Mouse (Mus musculus): ENCODE measurements at regions not wholly inside any gene's neighbourhood (a gene's known extent, or its start where the extent isn't known, plus 50 kb on each side); places are given as distances from the start of the nearest gene placed in this dataset.
A peak's percentile ranks its signal among the peaks of the same experiment; 100 is the strongest.

DNA sequence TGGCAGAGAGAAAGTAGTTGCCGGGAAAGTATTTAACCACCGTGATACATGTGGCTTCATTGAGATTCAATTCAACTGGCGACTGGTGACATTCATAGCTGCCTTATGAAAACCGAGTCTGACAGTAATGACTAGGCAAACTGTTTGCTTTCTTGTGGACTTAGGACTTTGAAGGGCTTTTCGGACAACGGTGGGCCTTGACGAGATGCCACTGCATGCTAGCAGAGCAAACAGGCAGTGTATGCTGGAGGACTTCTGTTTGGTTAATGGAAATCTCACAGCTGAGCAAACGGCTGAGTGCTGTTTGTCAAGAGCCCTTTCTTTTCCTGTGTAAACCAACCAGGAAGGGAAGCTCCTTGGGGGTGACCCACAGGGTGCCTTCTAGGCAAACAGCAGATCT, 213.7 kb upstream of the Tgfbr2 start:
- Histone ChIP-seq H3K4me3 (replicated peaks) (no peak overlapping the region), H3K9me3 (replicated peaks) (no peaks in the 10 kb centered on the region), H3K9ac (no peak overlapping the region), H3K27me3 (no peaks in the 10 kb centered on the region), H3K36me3 (no peaks in the 10 kb centered on the region), H3K4me2 (replicated peaks) (no peak overlapping the region), H3K4me1 (peaks cover 10% of the 10 kb centered on the region), H3K27ac (replicated peaks) (no peak overlapping the region)
- 55% methylated on average over 8 of the region's 8 CpGs for WGBS
- no peak for ATAC-seq (ENCODE audit: insufficient number of reproducible peaks, low FRiP score, low TSS enrichment, low read depth)

DNA sequence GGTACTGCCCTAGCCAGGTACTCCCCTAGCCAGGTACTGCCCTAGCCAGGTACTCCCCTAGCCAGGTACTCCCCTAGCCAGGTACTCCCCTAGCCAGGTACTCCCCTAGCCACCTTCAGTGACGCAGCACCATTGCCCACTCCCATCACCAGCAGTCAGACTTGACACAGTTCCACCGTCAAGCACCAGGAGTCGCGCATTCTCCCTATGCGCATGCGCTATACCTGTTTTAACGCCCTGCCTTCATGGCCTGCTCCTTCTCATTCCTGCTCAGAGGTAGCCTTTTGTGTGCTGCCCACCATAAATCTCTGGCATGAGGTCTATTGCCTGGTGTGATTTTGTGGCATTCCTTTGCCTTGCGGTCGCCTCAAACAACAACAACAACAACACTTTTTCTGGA, 212.9 kb upstream of the Tgfbr2 start:
- peaks cover 18% of the 10 kb centered on the region for H3K4me1 ChIP-seq
- no peak for ATAC-seq (ENCODE audit: insufficient number of reproducible peaks, low FRiP score, low TSS enrichment, low read depth)
- 95% methylated on average over 9 of the region's 9 CpGs for WGBS
- no peak overlapping the region for H3K4me2 ChIP-seq (replicated peaks)
- no peak overlapping the region for H3K27ac ChIP-seq (replicated peaks)
- H3K36me3 ChIP-seq, result no peaks in the 10 kb centered on the region
- no peak overlapping the region for H3K9ac ChIP-seq
- no peaks in the 10 kb centered on the region for H3K9me3 ChIP-seq (replicated peaks)
- H3K27me3 ChIP-seq, result no peaks in the 10 kb centered on the region
- H3K4me3 ChIP-seq (replicated peaks), result no peak overlapping the region

DNA sequence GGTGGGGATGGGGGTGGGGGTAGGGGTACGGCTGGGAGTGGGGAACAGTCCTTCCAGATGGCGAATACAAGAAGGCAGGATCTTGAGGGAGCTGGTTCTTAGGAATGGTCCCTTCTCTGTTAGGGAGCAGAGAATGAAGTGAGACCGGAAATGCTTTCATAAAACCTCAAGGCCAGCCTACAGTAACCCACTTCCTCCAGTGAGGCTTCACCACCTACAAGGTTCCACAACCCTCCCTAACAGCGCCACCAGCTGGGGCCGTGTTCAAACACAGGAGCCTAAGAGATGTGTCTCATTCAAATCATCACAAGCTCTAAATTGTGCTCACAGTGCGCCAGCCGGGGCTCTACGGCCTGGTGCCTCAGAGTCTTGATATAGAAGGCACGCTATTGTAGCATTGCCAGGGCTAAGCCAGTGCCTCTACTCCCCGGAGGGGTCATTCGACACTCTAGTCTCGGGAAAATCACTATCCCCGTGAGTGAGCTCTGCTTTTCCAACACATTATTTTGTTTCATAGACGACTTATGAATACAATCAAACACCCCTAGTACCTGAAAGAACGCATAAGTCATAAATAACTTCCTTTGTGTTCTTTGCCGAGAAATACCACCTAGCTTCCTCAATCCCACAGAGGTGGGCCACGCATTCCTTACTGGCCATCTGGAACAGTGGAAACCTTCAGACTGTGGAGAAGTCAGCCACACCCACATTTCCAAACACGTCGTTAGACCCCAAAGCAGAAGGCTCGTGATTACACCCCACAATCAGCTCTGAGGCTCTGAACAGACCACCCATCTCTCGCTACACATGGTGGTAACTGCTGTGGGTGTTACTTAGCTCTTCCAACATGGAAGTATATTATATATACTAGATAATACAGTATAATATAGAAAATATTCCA, 209.3 kb upstream of the Tgfbr2 start:
- 31% methylated on average over 21 of the region's 21 CpGs for WGBS
- H3K9me3 ChIP-seq (replicated peaks), result no peaks in the 10 kb centered on the region
- H3K27me3 ChIP-seq, result no peaks in the 10 kb centered on the region
- ATAC-seq (ENCODE audit: insufficient number of reproducible peaks, low FRiP score, low TSS enrichment, low read depth), result peak; percentile 87
- peak overlapping the region; percentile 50 for H3K4me2 ChIP-seq (replicated peaks)
- no peaks in the 10 kb centered on the region for H3K36me3 ChIP-seq
- peaks cover 22% of the 10 kb centered on the region for H3K4me1 ChIP-seq
- peak overlapping the region; percentile 92 for H3K27ac ChIP-seq (replicated peaks)
- H3K4me3 ChIP-seq (replicated peaks), result peak overlapping the region; percentile 22
- no peak overlapping the region for H3K9ac ChIP-seq

DNA sequence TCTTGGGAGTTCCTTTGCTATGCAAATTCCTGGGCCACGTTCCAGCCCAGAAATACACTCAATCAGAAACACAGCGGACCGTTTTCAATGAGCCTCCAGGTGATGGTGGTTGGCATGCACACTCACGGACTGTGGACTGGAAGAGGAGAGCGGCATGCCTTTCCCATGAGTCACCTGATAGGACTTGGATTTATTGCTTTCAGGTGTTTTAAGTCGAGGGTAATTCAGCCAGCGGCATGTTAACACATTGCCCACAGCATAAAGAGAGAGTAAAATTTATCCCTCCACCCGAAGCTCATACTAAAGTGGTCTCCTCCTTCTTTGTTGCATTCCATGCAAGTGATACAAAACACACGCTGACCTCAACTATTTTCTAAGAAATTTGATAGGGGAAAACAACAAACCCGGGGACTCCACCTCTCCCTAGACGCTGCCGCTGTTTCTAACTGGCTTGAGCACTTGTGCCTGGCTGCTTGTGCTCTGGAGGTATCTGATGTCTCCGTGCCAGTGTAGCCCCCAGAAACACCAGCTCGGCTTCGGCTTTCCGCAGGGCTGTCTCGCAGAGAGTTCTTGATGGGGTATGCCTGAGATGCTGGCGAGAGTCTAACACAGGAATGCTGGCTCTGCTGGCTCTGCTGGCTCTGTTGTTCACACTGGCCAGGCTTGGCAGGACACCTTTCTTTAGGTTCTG, 208.4 kb upstream of the Tgfbr2 start:
- Histone ChIP-seq H3K27ac (replicated peaks) (peak overlapping the region; percentile 92), H3K27me3 (no peaks in the 10 kb centered on the region), H3K4me2 (replicated peaks) (peak overlapping the region; percentile 50), H3K4me1 (peaks cover 22% of the 10 kb centered on the region), H3K9me3 (replicated peaks) (no peaks in the 10 kb centered on the region), H3K4me3 (replicated peaks) (peak overlapping the region; percentile 22), H3K36me3 (no peaks in the 10 kb centered on the region), H3K9ac (no peak overlapping the region)
- ATAC-seq (ENCODE audit: insufficient number of reproducible peaks, low FRiP score, low TSS enrichment, low read depth), result peak; percentile 75
- WGBS, result 5% methylated on average over 18 of the region's 18 CpGs

DNA sequence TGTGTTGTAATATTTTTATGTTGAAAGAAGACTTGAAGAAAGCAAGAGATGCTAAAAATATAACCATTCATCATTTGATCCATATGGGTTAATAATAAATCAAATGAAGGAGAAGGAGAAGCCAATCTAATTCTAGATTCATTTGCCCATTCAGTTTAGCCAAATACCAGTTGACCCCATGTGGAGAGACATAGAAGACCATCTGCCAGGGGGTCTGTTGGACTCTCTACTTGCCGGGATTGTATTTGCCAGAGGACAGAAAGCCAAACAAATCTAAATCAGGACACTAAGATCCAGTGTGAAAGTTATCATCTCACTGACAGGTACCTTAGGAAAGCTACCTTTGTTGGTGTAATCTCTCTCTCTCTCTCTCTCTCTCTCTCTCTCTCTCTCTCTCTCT, 202.5 kb upstream of the Tgfbr2 start:
- WGBS, result 74% methylated on average over 1 of the region's 1 CpGs
- Histone ChIP-seq H3K9me3 (replicated peaks) (no peaks in the 10 kb centered on the region), H3K4me3 (replicated peaks) (no peak overlapping the region), H3K27ac (replicated peaks) (no peak overlapping the region), H3K9ac (no peak overlapping the region), H3K27me3 (no peaks in the 10 kb centered on the region), H3K4me2 (replicated peaks) (no peak overlapping the region), H3K36me3 (no peaks in the 10 kb centered on the region), H3K4me1 (peaks cover 13% of the 10 kb centered on the region)
- ATAC-seq (ENCODE audit: insufficient number of reproducible peaks, low FRiP score, low TSS enrichment, low read depth), result no peak

DNA sequence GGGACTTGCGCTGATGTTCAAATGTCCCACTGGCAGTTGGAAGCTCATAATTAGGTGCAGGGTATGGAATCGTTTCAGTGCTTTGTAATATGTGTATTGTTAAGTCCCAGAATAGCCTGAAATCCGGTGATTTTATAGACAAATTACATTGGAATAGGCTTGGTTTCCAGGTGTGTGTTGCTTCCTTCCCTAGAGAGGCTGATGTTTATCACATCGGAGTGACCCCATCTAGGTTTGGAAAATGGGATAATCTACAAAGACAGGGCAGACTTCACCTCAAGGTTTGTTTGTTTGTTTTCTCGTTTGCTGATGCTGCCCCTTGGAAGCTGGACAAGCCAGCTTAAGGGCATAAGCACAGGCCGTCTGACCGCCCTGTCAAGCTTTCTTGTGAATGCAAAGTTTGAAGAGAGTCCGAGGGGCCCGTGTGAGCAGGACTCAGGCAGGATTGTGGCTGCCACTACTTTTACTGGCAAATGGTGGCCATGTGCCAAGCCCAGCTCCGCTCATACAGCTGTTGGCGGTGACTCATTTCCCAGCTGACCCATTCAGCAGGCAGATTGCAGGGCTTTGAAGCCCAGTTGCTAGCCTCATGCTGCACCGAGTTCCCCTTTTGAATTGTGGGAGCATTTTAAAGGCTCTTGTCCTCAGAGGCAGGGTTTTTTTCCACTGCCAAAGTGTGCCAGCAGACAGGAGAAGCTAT, 200.6 kb upstream of the Tgfbr2 start:
- 48% methylated on average over 12 of the region's 12 CpGs for WGBS
- Histone ChIP-seq H3K4me3 (replicated peaks) (no peak overlapping the region), H3K4me2 (replicated peaks) (no peak overlapping the region), H3K36me3 (no peaks in the 10 kb centered on the region), H3K9ac (no peak overlapping the region), H3K27ac (replicated peaks) (peak overlapping the region; percentile 22; the same call in 1 of the 2 replicates), H3K9me3 (replicated peaks) (no peaks in the 10 kb centered on the region), H3K4me1 (peaks cover 13% of the 10 kb centered on the region; the same call in 1 of the 2 replicates), H3K27me3 (no peaks in the 10 kb centered on the region)
- peak; percentile 79 for ATAC-seq (ENCODE audit: insufficient number of reproducible peaks, low FRiP score, low TSS enrichment, low read depth)

DNA sequence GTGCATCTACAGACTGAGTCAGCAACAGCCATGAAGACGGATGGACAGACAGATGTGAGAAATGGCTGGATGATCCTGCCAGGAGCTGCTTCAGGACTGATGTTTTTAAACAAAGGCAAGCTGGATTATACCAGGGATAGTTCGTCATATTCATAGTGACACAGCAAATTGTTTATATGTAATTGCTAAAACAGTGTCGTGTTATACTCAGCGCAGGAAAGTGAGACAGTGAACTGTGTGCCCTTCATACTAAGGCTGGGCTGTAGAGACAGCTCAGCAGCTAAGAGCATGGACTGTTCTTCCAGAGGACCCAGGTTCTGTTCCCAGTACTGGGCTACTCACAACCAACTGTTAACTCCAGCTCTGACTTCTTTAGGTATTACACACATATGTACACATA, 199.2 kb upstream of the Tgfbr2 start:
- Histone ChIP-seq H3K4me2 (replicated peaks) (no peak overlapping the region), H3K36me3 (no peaks in the 10 kb centered on the region), H3K4me3 (replicated peaks) (no peak overlapping the region), H3K9me3 (replicated peaks) (no peaks in the 10 kb centered on the region), H3K27ac (replicated peaks) (no peak overlapping the region), H3K9ac (no peak overlapping the region), H3K4me1 (peaks cover 14% of the 10 kb centered on the region), H3K27me3 (no peaks in the 10 kb centered on the region)
- no peak for ATAC-seq (ENCODE audit: insufficient number of reproducible peaks, low FRiP score, low TSS enrichment, low read depth)
- WGBS, result 70% methylated on average over 4 of the region's 4 CpGs

DNA sequence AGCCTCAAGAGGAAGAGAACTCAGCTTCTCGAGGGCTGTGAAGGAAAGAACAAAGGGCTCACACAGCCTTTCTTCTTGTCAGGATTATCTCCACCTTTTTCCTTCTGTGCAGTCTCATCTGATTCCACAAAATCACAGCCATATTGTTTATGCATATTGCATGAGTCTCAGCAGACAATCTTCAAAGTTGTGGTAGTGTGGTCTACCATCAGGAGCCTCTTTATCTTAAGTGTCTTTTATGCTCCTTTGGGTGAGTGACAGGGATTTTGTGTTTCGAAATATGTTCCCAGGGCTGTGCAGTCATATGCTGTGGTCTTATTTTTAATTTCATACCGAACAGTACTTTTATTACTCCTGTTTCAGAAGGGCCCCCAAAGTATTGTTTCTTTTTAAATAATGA, 198.2 kb upstream of the Tgfbr2 start:
- no peak overlapping the region for H3K9ac ChIP-seq
- no peaks in the 10 kb centered on the region for H3K27me3 ChIP-seq
- no peak overlapping the region for H3K27ac ChIP-seq (replicated peaks)
- H3K4me1 ChIP-seq, result peaks cover 21% of the 10 kb centered on the region
- H3K36me3 ChIP-seq, result no peaks in the 10 kb centered on the region
- no peak overlapping the region for H3K4me2 ChIP-seq (replicated peaks)
- no peak overlapping the region for H3K4me3 ChIP-seq (replicated peaks)
- WGBS, result 60% methylated on average over 3 of the region's 3 CpGs
- no peaks in the 10 kb centered on the region for H3K9me3 ChIP-seq (replicated peaks)
- no peak for ATAC-seq (ENCODE audit: insufficient number of reproducible peaks, low FRiP score, low TSS enrichment, low read depth)

DNA sequence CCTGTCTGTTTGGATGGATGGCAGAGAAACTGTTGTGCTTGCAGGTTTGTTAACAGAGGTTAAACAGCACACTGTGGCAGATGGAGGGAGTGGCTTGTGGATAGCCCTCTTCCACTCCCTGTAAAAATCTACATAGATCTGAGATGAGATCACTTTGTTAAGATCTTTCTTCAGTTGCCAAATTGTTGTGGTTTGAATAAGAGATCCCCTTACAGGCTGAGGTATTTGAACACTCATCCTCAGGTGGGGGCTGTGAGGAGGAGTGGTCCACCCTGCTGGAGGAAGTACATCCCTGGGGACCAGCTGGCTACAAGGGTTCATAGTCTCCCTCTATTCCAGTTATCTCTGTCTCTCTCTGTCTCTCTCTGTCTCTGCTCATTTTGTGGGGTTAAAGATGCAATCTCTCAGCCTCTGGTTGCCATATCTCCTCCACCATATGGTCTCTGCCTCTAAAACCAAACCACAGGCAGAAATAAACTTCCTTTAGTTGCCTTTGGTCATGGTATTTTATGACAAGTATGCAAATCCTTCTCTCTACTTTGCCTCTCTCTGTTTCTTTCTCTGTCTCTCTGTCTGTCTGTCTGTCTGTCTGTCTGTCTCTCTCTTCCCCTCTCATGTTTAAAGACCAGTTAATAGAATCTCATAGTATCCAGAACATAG, 194.0 kb upstream of the Tgfbr2 start:
- Histone ChIP-seq H3K9me3 (replicated peaks) (no peaks in the 10 kb centered on the region), H3K4me1 (peaks cover 11% of the 10 kb centered on the region), H3K36me3 (no peaks in the 10 kb centered on the region), H3K9ac (no peak overlapping the region), H3K4me3 (replicated peaks) (no peak overlapping the region), H3K4me2 (replicated peaks) (no peak overlapping the region), H3K27ac (replicated peaks) (no peak overlapping the region), H3K27me3 (no peaks in the 10 kb centered on the region)
- ATAC-seq (ENCODE audit: insufficient number of reproducible peaks, low FRiP score, low TSS enrichment, low read depth), result no peak

DNA sequence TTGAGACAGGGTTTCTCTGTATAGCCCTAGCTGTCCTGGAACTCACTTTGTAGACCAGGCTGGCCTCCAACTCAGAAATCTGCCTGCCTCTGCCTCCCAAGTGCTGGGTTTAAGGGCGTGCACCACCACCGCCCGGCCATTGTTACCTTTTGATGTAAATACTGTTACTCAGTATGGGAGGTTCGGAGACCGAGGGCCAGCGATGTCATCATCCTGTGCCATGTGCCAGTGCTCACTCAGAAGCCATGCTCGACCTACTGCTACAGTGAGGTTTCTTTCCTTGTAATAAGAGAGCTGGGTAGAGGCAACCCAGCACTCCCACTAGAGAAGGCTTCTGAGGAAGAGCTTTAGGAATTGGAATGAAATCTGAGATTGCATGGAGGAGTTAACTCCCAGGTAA, 191.6 kb upstream of the Tgfbr2 start:
- H3K4me3 ChIP-seq (replicated peaks), result no peak overlapping the region
- H3K27me3 ChIP-seq, result no peaks in the 10 kb centered on the region
- H3K4me2 ChIP-seq (replicated peaks), result no peak overlapping the region
- no peaks in the 10 kb centered on the region for H3K36me3 ChIP-seq
- H3K9ac ChIP-seq, result no peak overlapping the region
- H3K4me1 ChIP-seq, result peaks cover 11% of the 10 kb centered on the region
- no peak for ATAC-seq (ENCODE audit: insufficient number of reproducible peaks, low FRiP score, low TSS enrichment, low read depth)
- WGBS, result 91% methylated on average over 7 of the region's 7 CpGs
- no peak overlapping the region for H3K27ac ChIP-seq (replicated peaks)
- H3K9me3 ChIP-seq (replicated peaks), result peaks cover 4% of the 10 kb centered on the region; the same call in 1 of the 2 replicates

DNA sequence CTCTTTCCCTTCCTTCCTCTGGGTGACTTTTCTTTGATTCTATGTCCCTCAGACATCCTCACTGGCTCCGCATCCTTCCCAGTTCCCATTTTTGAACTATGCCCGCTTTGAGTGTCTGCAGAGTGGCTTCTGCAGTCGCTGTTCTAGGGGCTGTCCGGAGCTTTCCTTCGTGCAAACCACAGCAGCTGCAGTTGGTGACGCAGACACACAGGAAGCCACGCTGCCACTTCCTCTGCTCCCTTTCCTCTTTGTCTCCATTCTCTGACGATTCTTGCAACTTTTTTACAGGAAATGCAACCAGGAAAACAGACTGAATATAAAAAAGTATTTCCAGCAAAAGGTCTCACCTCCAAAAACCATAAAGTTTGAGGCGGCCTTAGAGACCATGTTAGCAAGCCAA, 191.0 kb upstream of the Tgfbr2 start:
- Histone ChIP-seq H3K4me1 (peaks cover 11% of the 10 kb centered on the region), H3K4me3 (replicated peaks) (no peak overlapping the region), H3K9me3 (replicated peaks) (peaks cover 6% of the 10 kb centered on the region; the same call in 1 of the 2 replicates), H3K9ac (no peak overlapping the region), H3K36me3 (no peaks in the 10 kb centered on the region), H3K27me3 (no peaks in the 10 kb centered on the region), H3K4me2 (replicated peaks) (no peak overlapping the region), H3K27ac (replicated peaks) (no peak overlapping the region)
- ATAC-seq (ENCODE audit: insufficient number of reproducible peaks, low FRiP score, low TSS enrichment, low read depth), result no peak
- WGBS, result 62% methylated on average over 9 of the region's 9 CpGs

All from embryonic facial prominence, embryonic 15.5 days (tissue).